Mouse (Mus musculus) small intestine, adult 2 months (tissue): ENCODE results near the gene Bcl7a.

Experiments
- CTCF ChIP-seq: fragments of 200-500 bp; IDR thresholded peaks from 2 replicates; pipeline ENCODE4 v1.5.1; 2012; ENCODE audit warnings: low read depth, mild to moderate bottlenecking, control low read depth, inconsistent platforms, low read length, moderate library complexity, mixed read lengths; ENCODE audit not compliant: insufficient replicate concordance, insufficient read length; ENCODE audit errors: extremely low read depth
- POLR2A ChIP-seq: fragments of 200-500 bp; IDR thresholded peaks from 2 replicates; pipeline ENCODE4 v1.6.1; 2012; ENCODE audit warnings: low read depth, mild to moderate bottlenecking, control low read depth, inconsistent platforms, low read length, moderate library complexity

DNA sequence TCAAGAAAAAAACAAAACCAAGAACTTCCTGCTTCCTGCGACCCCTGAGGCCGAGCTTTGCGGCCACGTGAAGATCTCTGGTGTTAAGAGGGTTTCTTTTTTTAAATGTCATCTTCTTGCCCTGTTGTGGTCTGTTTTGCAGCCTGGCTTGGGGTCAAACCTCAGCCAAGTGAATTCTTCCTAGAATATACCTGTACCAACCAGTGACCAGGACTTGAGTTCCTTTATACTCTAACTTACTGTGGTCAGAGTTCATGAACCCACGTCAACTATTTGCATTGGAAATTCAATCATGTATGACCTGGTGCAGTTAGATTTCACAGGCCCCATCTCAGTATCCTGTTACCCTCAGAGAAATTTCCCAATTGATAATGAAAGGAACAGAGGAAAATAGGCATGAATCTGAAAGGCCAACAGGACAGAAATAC is 35.9 kb downstream of the Bcl7a start:
- TF ChIP-seq CTCF (no peak), POLR2A (no peak)
